Mouse (Mus musculus): ENCODE data around the gene Chit1.

Chit1 gene

GRCm38 (mm10) chr1:134110979-134111378 lies at the start of gene Chit1:
TSS of gene Chit1 (plus strand) at chr1:134111242.
- DNase-seq (ENCODE audit: low read depth, low spot score): peak; percentile 56

- DNase-seq (ENCODE audit: low read depth, low spot score): no peak
Observed at GRCm38 (mm10) chr1:134061915-134062314, 49.1 kb upstream of the Chit1 start.

GRCm38 (mm10) chr1:134062411-134063085 lies 48.5 kb upstream of the Chit1 start:
- DNase-seq (ENCODE audit: low read depth, low spot score): no peak

GRCm38 (mm10) chr1:134063086-134063772 lies 47.8 kb upstream of the Chit1 start:
- DNase-seq (ENCODE audit: low read depth, low spot score): peak; percentile 71

GRCm38 (mm10) chr1:134063773-134064125 lies 47.3 kb upstream of the Chit1 start:
- peak; percentile 74 for DNase-seq (ENCODE audit: low read depth, low spot score)

GRCm38 (mm10) chr1:134064296-134064831 lies 46.7 kb upstream of the Chit1 start:
- DNase-seq (ENCODE audit: low read depth, low spot score): peak; percentile 27

GRCm38 (mm10) chr1:134065241-134065809 lies 45.7 kb upstream of the Chit1 start:
- DNase-seq (ENCODE audit: low read depth, low spot score): peak; percentile 69

- DNase-seq (ENCODE audit: low read depth, low spot score): peak; percentile 31
Observed at GRCm38 (mm10) chr1:134066554-134066953, 44.5 kb upstream of the Chit1 start.

- peak; percentile 75 for DNase-seq (ENCODE audit: low read depth, low spot score)
Observed at GRCm38 (mm10) chr1:134067143-134067619, 43.9 kb upstream of the Chit1 start.

- no peak for DNase-seq (ENCODE audit: low read depth, low spot score)
Observed at GRCm38 (mm10) chr1:134070099-134070669, 40.9 kb upstream of the Chit1 start.

- DNase-seq (ENCODE audit: low read depth, low spot score): no peak
Observed at GRCm38 (mm10) chr1:134071411-134072018, 39.5 kb upstream of the Chit1 start.

GRCm38 (mm10) chr1:134073061-134073564 lies 37.9 kb upstream of the Chit1 start:
- no peak for DNase-seq (ENCODE audit: low read depth, low spot score)

GRCm38 (mm10) chr1:134073658-134074057 lies 37.4 kb upstream of the Chit1 start:
- no peak for DNase-seq (ENCODE audit: low read depth, low spot score)

GRCm38 (mm10) chr1:134074184-134074583 lies 36.9 kb upstream of the Chit1 start:
- peak; percentile 42 for DNase-seq (ENCODE audit: low read depth, low spot score)

- DNase-seq (ENCODE audit: low read depth, low spot score): peak; percentile 57
Observed at GRCm38 (mm10) chr1:134074606-134075005, 36.4 kb upstream of the Chit1 start.

- peak; percentile 47 for DNase-seq (ENCODE audit: low read depth, low spot score)
Observed at GRCm38 (mm10) chr1:134075532-134075931, 35.5 kb upstream of the Chit1 start.

GRCm38 (mm10) chr1:134076789-134077188 lies 34.3 kb upstream of the Chit1 start:
- DNase-seq (ENCODE audit: low read depth, low spot score): peak; percentile 38

GRCm38 (mm10) chr1:134077389-134078060 lies 33.5 kb upstream of the Chit1 start:
- DNase-seq (ENCODE audit: low read depth, low spot score): peak; percentile 78

- DNase-seq (ENCODE audit: low read depth, low spot score): peak; percentile 69
Observed at GRCm38 (mm10) chr1:134078061-134078795, 32.8 kb upstream of the Chit1 start.
